Mouse (Mus musculus) kidney, adult 11 months (tissue): ENCODE data around the gene Prkch.

ENCODE experiments used
- DNase-seq: peaks from one replicate; pipeline ENCODE4 v3.0.0; 2022

The Prkch gene

DNA sequence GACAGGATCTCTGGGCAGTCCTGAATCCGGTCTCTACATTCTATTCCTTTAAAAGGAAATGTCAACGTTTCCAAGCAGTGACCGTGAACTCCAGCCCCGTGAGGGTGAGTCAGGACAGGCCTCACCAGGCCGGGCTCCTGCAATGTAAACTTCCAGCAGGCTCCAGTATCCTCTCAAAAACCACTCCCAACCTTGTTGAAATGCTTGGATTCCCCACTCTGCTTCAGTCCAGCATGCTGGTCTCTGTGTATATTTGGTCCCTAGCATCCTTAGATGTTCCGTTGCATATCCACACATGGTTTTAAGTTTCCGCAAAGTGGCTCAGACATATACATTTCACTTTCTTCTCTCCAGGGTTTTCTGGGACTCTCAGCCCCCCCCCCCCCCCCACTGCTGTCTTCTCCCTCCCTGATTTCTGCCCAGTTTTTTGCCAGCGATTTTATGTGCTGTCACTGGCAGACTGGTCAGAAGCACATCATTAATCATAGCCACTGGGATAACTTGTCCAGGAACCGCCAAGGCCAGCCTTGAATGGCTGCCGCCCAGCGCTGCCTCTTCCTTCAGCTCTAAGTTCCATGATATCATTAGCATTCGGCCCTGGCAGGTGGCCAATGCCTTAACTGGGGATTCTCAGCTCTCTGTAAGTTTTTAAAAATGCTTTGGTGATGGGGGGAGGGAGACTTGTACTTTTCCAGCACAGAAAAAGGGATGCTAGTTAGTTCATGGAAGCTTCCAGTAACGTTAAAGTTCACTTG, 225.6 kb downstream of the Prkch start:
- peak; percentile 73 for DNase-seq

DNA sequence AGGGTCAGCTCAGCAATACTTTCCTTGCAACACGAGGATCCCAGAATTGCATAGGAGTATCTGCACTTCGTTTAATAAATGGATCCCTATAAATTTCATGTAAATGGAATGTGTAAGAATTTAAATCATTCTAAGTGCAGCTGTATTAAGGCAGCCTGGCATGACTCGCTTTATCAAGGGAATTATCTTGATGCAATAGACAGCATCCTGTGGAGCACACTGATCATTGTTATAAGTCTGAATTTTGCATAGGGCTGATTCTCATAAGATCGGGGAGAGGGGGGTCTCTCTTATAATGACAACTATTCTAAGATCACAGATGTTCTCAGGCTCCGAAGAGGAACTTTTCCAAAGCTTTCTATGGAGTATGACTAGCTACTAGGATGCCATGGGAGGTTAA, 226.3 kb downstream of the Prkch start:
- no peak for DNase-seq

DNA sequence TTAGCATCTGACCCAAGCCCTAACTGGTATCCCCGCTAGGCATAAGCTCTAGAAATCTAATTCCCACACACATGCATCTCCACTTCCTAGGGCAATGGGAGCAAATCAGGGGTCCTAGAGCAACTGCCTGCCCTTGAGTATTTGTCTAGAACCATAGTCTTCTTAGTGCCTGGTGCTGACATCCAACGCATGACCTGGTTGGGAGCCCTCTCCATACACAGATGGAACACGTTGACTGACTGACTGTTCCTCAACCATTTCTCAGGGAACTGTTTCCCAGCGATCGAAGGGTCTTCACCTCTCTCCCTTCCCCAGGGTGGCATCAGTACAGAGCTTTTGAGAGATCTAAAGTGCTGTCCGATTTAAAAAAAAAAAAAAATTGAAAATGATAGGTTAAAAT, 227.6 kb downstream of the Prkch start:
- DNase-seq = no peak

DNA sequence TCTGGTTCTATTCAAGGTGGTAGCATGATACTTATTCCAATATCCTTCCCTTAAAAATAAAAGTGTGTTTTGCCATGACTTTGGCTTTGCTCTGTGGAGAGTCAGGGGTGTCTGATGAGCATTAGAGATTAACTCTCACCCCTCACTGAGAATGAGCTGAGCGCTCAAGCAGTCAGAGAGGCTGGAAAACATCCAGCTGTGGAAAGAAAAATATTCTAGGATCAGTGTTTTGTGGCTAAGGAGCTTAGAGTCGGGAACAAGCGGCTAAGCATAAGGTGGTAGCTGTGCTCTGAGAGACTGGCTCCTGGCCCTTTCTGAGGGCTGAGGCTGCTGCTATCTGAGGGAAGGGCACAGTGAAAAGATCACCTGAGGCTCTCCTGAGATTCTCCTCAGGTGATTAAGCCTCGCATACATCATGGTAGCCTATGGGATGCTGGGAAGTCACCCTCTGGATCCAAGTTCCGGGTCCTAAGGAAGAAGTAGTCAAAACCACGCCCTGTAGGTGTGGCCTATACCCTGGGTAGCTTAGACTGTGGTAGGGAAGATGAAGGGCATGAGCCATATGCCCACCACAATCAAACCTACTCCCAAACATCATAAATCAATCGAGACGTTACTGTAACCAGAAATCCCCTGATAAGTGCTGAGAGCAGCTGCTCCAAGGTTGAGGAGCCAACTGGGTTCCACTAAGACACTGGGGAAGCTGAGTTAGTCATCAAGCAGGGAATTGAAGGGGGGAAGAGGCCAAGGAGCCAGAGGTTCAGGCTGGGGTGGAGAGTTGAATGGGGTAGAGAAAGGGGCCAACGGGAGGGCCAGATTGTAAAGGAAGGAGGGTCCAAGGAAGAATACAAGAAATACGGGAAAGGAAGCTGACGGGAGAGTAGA, 228.7 kb downstream of the Prkch start:
- no peak for DNase-seq

DNA sequence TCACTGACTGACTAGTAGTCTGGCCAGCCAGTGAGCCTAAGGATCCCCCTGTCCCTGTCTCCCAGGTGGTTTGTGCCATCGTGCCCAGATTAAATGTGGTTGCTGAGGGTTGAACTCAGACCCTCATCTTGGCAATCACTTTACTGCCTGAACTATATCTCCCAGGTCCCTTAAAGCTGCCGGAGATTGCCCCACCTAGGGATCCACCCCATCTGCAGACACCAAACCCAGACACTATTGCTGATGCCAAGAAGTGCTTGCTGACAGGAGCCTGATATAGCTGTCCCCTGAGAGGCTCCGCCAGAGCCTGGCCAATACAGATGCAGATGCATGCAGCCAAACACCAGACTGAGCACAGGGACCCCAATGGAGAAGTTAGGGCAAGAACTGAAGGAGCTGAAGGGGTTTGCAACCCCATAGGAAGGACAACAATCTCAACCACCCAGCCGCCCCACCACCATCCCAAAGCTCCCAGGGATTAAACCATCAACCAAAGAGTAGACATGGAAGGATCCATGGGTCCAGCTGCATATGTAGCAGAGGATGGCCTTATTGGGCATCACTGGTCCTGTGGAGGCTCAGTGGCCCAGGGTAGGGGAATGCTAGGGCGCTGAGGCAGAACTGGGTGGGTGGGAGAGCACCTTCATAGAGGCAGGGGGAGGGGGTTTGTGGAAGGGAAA, 229.6 kb downstream of the Prkch start:
- no peak for DNase-seq

DNA sequence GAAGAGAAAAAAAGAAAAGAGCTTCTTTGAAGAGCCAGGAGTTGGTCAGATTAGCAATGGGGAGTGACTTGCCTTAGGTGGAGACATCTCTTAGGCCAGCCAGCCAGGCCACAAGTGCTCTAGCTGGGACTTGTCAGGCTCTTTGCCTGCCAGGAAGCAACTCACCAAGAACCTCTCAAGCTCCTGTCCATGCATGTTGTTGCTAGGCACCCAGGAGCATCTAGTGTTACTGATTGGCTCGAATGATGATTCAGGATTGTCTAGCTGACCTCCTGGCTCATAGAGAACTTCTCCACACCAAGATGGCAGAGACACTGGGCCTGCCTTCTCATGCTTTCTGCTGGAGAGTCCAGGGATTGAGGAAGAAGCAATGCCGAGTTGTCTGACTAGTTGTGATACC, 230.3 kb downstream of the Prkch start:
- DNase-seq = no peak

DNA sequence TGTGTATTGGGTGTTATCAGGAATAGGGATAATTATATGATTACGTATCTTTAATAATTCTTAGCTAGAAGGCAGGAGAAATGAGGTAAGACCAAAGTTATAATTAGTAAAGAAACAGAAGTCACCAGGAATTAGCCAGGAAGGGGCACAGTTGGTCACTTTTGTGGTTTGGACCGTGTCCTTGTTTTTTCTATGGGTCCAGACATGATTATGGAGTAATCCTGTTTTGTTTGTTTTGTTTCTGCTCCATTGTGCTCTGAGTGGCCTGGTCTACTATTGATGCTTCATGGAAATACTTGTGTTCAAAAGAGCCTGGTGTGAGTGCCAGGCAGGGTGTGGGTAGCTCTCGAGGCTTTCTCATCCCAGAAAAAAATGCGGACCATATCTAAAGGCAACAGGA, 230.9 kb downstream of the Prkch start:
- DNase-seq = no peak

DNA sequence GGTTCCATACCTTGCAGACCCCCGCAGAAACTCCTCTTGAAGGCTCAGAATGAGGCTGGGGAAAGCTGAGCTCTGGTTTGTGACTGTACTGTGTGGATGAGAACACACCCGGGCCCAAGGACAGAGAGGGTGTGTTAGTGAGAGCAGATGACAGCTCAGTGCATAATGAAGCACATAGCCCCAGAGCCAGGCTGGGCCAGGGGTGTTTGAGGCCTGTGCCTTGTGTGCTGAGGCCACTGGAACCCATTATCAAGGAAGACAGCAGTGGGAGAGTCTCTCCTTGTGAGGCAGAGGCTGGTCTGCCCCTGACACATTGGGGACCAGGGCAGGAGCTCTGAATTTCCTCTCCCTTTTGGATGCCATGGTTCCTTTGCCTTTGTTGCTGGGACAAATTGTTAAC, 231.3 kb downstream of the Prkch start:
- no peak for DNase-seq

DNA sequence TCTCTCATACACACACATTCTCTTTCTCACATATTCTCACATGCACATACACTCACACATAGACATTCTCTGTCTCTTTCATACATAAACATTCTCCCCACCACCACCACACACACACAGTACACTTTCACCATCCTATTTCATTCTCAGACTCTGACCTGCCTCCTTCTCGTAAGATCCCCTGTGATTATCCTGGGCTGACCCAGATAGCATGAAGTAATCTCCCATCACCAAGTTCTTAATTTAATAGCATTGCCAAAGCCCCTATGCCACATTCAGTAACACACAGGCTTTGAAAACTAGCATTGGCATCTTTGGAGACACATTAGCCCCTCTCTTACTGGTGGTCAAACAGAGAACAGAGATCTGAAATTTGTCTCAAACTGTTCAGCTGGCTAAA, 232.3 kb downstream of the Prkch start:
- no peak for DNase-seq

DNA sequence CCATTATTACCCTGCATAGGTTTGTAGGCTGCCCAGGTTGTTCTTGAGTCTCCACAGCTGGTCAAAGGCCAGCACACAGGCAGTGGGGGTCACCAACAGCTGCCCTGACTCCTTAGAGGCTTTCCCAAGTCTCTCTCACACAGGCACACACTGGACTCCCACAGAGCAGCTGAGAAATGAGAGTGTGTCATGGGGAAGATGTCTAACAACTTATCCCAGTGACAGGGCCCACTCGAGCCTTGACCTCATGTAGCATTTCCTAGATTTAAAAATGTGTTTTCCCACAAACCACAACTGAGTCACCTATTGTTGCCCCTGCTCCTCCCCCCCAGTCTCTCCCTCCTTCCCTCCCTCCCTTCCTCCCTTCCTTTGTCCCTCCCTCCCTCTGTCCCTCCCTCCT, 234.2 kb downstream of the Prkch start:
- no peak for DNase-seq

DNA sequence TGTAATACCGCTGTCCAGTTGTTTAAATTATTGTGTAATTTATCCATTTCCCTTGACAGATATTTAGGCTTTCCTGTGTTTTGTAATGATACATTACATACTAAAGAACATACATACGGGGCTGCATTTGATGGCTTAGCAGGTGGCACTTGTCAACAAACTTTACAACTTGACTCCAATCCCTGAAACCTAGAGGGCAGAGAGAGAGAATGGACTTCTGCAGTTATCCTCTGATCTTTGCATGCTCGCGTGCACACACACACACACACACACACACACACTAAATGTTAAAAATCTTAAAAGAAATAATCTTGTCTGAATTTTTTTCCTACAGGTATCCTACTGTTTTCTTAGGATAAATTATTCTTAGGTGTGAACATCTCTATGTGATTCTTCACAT, 236.6 kb downstream of the Prkch start:
- no peak for DNase-seq

DNA sequence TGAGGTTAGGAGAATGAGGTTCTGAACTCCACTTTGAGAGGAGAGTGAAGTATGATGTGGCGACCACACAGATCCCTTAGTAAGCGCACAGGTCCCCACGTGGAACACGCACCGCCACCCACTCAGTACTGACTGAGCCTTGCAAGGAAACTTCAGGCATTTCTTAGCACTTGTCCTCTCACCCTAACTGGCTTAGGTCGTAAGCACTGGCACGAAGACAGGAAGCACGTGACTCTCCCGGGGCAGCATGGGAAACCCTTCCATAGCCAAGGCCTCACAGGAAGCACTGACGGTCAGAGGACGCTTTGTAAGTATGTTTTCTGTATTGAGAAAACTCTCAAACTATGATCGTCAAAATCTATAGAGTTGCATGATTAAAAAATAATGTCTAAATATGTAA, 237.7 kb downstream of the Prkch start:
- no peak for DNase-seq

DNA sequence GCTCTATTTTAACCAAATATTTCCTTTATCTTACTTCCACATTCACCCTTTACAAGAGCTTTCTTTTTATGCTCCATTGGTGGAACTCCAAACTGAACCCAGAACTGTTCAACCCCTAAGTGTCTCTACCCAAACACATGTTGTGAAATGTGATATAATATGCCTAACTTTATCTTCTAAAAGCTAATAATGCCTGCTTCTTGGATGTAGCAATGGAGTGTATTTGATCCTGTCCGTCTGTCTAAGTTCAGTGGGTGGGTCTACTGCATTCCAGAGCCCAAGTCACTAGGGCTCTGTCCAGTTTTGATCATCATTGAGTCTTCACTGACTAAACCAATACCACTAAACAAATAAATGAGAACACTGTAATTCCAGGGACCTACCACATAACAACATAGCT, 240.2 kb downstream of the Prkch start:
- no peak for DNase-seq
